Mouse (Mus musculus): ENCODE measurements around the gene A1cf.

DNA sequence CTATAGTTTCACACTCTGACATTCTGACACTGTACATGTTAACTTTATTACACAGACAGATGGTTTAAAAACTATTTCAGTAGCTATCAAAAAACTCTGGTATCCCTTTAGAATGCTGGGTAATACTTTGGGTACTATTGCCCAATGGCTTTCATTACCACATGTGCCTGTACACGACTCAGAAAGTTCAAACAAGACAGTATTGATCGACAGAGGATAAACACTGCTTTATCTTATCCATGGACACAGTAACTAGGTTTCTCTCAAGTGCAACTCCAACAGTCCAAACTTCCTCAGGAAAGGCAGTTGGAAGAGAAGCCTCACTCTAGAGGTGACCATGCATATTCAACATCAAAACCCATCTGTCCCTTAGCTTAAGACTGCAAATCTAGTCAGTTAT lies 2.8 kb downstream of the A1cf start:
- no peak for TF ChIP-seq CHD2 (IDR thresholded peaks at IDR 0.05; ENCODE audit: low read depth, low read length)
- TF ChIP-seq HCFC1 (IDR thresholded peaks at IDR 0.05; ENCODE audit: borderline replicate concordance, insufficient read depth, low read length): no peak
- TF ChIP-seq MAFK (IDR thresholded peaks at IDR 0.05; ENCODE audit: insufficient read depth, low read depth, low read length): no peak
- TF ChIP-seq ZNF384 (IDR thresholded peaks at IDR 0.05; ENCODE audit: low read depth, low read length): no peak
